Mouse (Mus musculus) MEL (cell line): ENCODE results near the gene Foxb2. TPM values are rescaled to one million over a fixed set of nuclear protein-coding genes. Genes with fewer than 3 reads are reported as not detected.

Experiments
- DNase-seq: peaks from one replicate; pipeline ENCODE4 v3.0.0; 2011; ENCODE audit warnings: low read depth, low spot score
- H3K27ac ChIP-seq: 2 replicates; pipeline ENCODE4 v1.5.1; 2012; ENCODE audit warnings: low read depth, mild to moderate bottlenecking, control low read depth, low read length, moderate library complexity; ENCODE audit not compliant: control insufficient read depth
- H3K27me3 ChIP-seq, 2 experiments: fragments of 150-350 bp in 1 of 2; sonication (generic) in 1 of 2; 2 replicates each; pipeline ENCODE4 v1.6.1; 2012; ENCODE audit warnings: low read length in 2 of 2, mild to moderate bottlenecking in 2 of 2, improper control_type of control experiment in 1 of 2, moderate library complexity in 1 of 2; ENCODE audit not compliant: insufficient read depth in 2 of 2, control insufficient read depth in 1 of 2
- H3K36me3 ChIP-seq, 2 experiments: 2 replicates each; pipeline ENCODE4 v1.6.1; 2012 to 2014; ENCODE audit warnings: low read length in 2 of 2, improper control_type of control experiment in 1 of 2, inconsistent platforms in 1 of 2, mild to moderate bottlenecking in 1 of 2; ENCODE audit not compliant: insufficient read depth in 2 of 2, control insufficient read depth in 1 of 2
- H3K4me1 ChIP-seq, 2 experiments: fragments of 150-350 bp in 1 of 2; sonication (generic) in 1 of 2; 2 replicates each; pipeline ENCODE4 v1.6.1; 2012; ENCODE audit warnings: low read length in 2 of 2, improper control_type of control experiment in 1 of 2, mild to moderate bottlenecking in 1 of 2; ENCODE audit not compliant: insufficient read depth in 2 of 2, control insufficient read depth in 1 of 2
- H3K4me3 ChIP-seq, 2 experiments: fragments of 150-350 bp in 1 of 2; sonication (generic) in 1 of 2; 2 replicates each; pipeline ENCODE4 v1.5.1; 2012; ENCODE audit warnings: low read depth in 2 of 2, low read length in 2 of 2, mild to moderate bottlenecking in 2 of 2, moderate library complexity in 2 of 2, control low read depth in 1 of 2, improper control_type of control experiment in 1 of 2; ENCODE audit not compliant: control insufficient read depth in 1 of 2, insufficient read depth in 1 of 2
- H3K79me2 ChIP-seq: 2 replicates; pipeline ENCODE4 v1.6.1; 2012; ENCODE audit warnings: mild to moderate bottlenecking, low read length, moderate library complexity; ENCODE audit not compliant: control insufficient read depth, poor library complexity, insufficient read depth
- H3K9ac ChIP-seq: 2 replicates; pipeline ENCODE4 v1.6.1; 2012; ENCODE audit warnings: low read depth, mild to moderate bottlenecking, control low read depth, low read length, moderate library complexity; ENCODE audit not compliant: control insufficient read depth, poor library complexity, severe bottlenecking
- H3K9me3 ChIP-seq: fragments of 150-350 bp; sonication (generic); replicated peaks from 2 replicates; pipeline ENCODE4 v1.6.1; 2012; ENCODE audit warnings: mild to moderate bottlenecking, low read length, improper control_type of control experiment, moderate library complexity; ENCODE audit not compliant: insufficient read depth
- BHLHE40 ChIP-seq: IDR thresholded peaks from 2 replicates; pipeline ENCODE4 v1.6.1; 2012; ENCODE audit warnings: low read depth, mild to moderate bottlenecking, inconsistent platforms, low read length, improper control_type of control experiment, borderline replicate concordance
- CHD1 ChIP-seq: IDR thresholded peaks from 2 replicates; pipeline ENCODE4 v1.6.1; 2012; ENCODE audit warnings: low read depth, mild to moderate bottlenecking, inconsistent platforms, low read length, improper control_type of control experiment
- E2F4 ChIP-seq: IDR thresholded peaks from 2 replicates; pipeline ENCODE4 v1.6.1; 2011; ENCODE audit warnings: low read depth, low read length, improper control_type of control experiment, borderline replicate concordance
- GATA1 ChIP-seq: IDR thresholded peaks from 2 replicates; pipeline ENCODE4 v1.6.1; 2011; ENCODE audit warnings: low read depth, low read length, improper control_type of control experiment
- KAT2A ChIP-seq: conservative IDR thresholded peaks from 2 replicates; pipeline ENCODE4 v1.6.1; 2012; ENCODE audit warnings: low read depth, low read length, improper control_type of control experiment, inconsistent platforms
- MAFK ChIP-seq: IDR thresholded peaks from 2 replicates; pipeline ENCODE4 v1.6.1; 2011; ENCODE audit warnings: low read depth, mild to moderate bottlenecking, low read length, improper control_type of control experiment, borderline replicate concordance
- MAZ ChIP-seq: IDR thresholded peaks from 2 replicates; pipeline ENCODE4 v1.6.1; 2012; ENCODE audit warnings: low read depth, mild to moderate bottlenecking, inconsistent platforms, low read length, improper control_type of control experiment
- POLR2AphosphoS2 ChIP-seq: IDR thresholded peaks from 2 replicates; pipeline ENCODE4 v1.6.1; 2011; ENCODE audit warnings: low read length, improper control_type of control experiment
- RCOR1 ChIP-seq: IDR thresholded peaks from 2 replicates; pipeline ENCODE4 v1.6.1; 2012; ENCODE audit warnings: low read depth, mild to moderate bottlenecking, inconsistent platforms, low read length, improper control_type of control experiment
- SMC3 ChIP-seq: IDR thresholded peaks from 2 replicates; pipeline ENCODE4 v1.6.1; 2011; ENCODE audit warnings: low read depth, low read length, improper control_type of control experiment
- TBP ChIP-seq: IDR thresholded peaks from 2 replicates; pipeline ENCODE4 v1.8.0; 2011; ENCODE audit warnings: low read depth, low read length, improper control_type of control experiment
- UBTF ChIP-seq: IDR thresholded peaks from 2 replicates; pipeline ENCODE4 v1.6.1; 2012; ENCODE audit warnings: low read depth, mild to moderate bottlenecking, inconsistent platforms, low read length, improper control_type of control experiment, moderate library complexity, borderline replicate concordance; ENCODE audit not compliant: insufficient read depth
- USF1 ChIP-seq: IDR thresholded peaks from 2 replicates; pipeline ENCODE4 v1.6.1; 2014; ENCODE audit warnings: low read depth, mild to moderate bottlenecking, inconsistent platforms, low read length, improper control_type of control experiment, moderate library complexity
- USF2 ChIP-seq, 2 experiments: IDR thresholded peaks; 2 replicates each; pipeline ENCODE4 v1.6.1; 2011 to 2012; ENCODE audit warnings: improper control_type of control experiment in 2 of 2, low read length in 2 of 2, borderline replicate concordance in 1 of 2, inconsistent platforms in 1 of 2, low read depth in 1 of 2, mild to moderate bottlenecking in 1 of 2; ENCODE audit not compliant: insufficient read depth in 1 of 2
- ZC3H11A ChIP-seq: IDR thresholded peaks from 2 replicates; pipeline ENCODE4 v1.6.1; 2012; ENCODE audit warnings: low read depth, mild to moderate bottlenecking, inconsistent platforms, low read length, improper control_type of control experiment
- ZKSCAN1 ChIP-seq: IDR thresholded peaks from 2 replicates; pipeline ENCODE4 v1.6.1; 2012; ENCODE audit warnings: low read depth, mild to moderate bottlenecking, inconsistent platforms, low read length, improper control_type of control experiment, moderate library complexity
- ZMIZ1 ChIP-seq: IDR thresholded peaks from 2 replicates; pipeline ENCODE4 v1.6.1; 2012; ENCODE audit warnings: low read depth, mild to moderate bottlenecking, inconsistent platforms, low read length, improper control_type of control experiment, moderate library complexity
- polyA plus RNA-seq, 2 experiments: library from polyadenylated mRNA; stranded (reverse) in 1 of 2; unstranded in 1 of 2; fragments of >175 nt in 1 of 2; fragments of >200 nt in 1 of 2; gene quantifications; 2 replicates each; pipeline versions ENCODE4 v1.2.1 to v1.2.4; 2012; ENCODE audit warnings: low replicate concordance in 2 of 2, low read depth in 1 of 2; ENCODE audit not compliant: insufficient read length in 2 of 2, insufficient read depth in 1 of 2, missing spikeins in 1 of 2
- total RNA-seq: library from RNA; depleted of rRNA; stranded (reverse); fragments of 300-350 nt; gene quantifications from 2 replicates; pipeline ENCODE4 v1.2.3, GENCODE M21; 2012

Gene Foxb2
- total and polyA plus RNA-seq, 3 experiments = not detected

DNA sequence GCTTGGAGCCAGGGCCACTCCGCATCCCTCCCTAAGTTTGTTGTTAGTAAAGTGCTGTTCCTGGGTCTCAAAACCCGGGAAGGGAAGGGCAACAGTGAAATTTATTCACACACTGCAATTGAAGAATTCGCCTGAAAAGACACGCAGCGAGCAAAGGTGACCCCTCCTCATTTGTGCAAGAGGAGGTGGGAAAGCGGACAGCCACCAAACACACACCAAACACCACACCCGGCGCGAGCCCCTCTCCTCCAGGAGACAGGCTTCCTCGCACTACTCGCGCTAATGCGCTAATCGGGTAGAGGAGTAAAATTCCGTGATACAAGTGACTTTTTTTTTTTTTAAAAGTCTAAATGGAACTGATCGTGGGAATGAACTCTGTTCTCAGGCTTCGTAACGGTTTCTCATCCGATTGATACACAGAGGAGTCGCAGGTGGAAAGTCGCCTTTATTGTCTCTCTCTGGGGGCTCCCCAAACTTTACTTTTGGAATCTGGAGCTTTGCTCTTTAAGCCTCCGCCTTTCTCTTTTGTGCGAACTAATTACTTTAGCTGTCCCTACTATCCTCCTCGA is 2.3 kb downstream of the Foxb2 start:
- Histone ChIP-seq H3K36me3 (no peaks in the 10 kb centered on the region), H3K4me1 (no peaks in the 10 kb centered on the region), H3K4me3 (no peak overlapping the region), H3K27ac (no peak overlapping the region), H3K79me2 (no peaks in the 10 kb centered on the region), H3K27me3 (no peaks in the 10 kb centered on the region), H3K9me3 (no peaks in the 10 kb centered on the region), H3K9ac (no peak overlapping the region)
- TF ChIP-seq MAFK (no peak), E2F4 (no peak), TBP (no peak), GATA1 (no peak), USF2 (IDR thresholded peaks at IDR 0.05; ENCODE audit: borderline replicate concordance in 1 of 2, insufficient read depth in 1 of 2, low read depth in 1 of 2, low read length in 2 of 2) (no peak), UBTF (no peak), BHLHE40 (no peak), ZMIZ1 (no peak), POLR2AphosphoS2 (no peak), ZKSCAN1 (no peak), MAZ (no peak), USF1 (no peak), ZC3H11A (no peak), CHD1 (no peak), KAT2A (no peak), SMC3 (no peak)
- no peak for DNase-seq

DNA sequence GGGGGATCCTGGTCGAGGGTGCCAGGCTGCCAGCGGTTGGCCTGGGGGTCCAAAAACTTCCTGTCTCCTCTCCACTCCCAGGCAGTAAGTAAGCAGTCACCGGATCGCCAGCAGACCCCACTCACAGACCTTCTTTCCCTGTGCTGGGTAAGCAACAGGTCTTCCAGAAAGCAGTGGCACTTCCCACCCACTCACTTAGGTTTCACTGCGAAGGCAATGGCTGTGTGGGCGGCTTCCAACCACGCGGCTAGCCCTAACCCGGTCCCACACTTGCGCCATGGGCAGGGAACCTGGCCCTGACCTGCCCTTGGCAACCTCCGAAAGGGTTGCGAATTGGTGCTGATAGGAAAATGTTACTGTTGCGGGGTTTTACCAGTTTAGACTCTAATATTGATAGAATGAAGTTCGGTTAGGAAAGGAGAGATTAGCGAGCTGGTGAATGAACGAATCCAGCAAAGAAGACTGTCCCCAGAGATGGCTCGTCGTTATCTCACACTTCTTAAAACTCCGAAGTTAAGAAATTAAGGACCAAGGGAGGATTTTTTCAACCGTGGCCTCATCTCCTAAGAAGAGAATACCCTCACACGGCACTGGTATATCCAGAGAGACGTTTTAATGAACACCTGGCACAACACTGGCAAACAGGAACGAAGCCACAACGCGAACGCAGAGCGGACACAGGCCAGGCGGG is 3.0 kb downstream of the Foxb2 start:
- no peaks in the 10 kb centered on the region for H3K79me2 ChIP-seq
- no peaks in the 10 kb centered on the region for H3K36me3 ChIP-seq
- H3K9ac ChIP-seq = no peak overlapping the region
- TF ChIP-seq RCOR1 = no peak
- no peaks in the 10 kb centered on the region for H3K9me3 ChIP-seq
- H3K27me3 ChIP-seq = no peaks in the 10 kb centered on the region
- no peak overlapping the region for H3K27ac ChIP-seq
- DNase-seq = no peak
- H3K4me3 ChIP-seq = no peak overlapping the region
- no peaks in the 10 kb centered on the region for H3K4me1 ChIP-seq
